Mouse (Mus musculus): ENCODE data around the gene Dab2ip.

- TF ChIP-seq CTCF (IDR thresholded peaks at IDR 0.05; ENCODE audit: low read depth) (no peak), EP300 (IDR thresholded peaks at IDR 0.05; ENCODE audit: low read depth) (no peak)
Measured at GRCm38 (mm10) chr2:35615366-35615765, 57.3 kb downstream of the Dab2ip start.
